In the genomic region with DNA sequence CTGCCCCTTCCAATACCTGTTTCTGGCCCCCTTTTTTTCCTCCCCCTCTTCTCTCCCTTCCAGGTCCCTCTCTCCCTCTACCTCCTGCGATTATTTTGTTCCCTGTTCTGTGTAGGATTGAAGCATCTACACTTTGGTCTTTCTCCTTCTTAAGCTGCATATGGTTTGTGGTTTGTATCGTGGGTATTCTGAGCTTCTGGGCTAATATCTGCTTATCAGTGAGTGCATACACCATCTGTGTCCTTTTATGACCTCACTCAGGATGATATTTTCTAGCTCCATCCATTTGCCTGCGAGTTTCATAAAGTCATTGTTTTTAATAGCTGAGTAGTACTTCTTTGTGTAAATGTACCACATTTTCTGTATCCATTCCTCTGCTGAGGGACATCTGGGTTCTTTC, we compare ENCODE assay signal across 1 mouse cellular context.
TF ChIP-seq lines count a peak whose summit lies in the region.

No protein-coding gene starts in this region.

TF ChIP-seq in MEL, 35 proteins besides CTCF, POLR2A, EP300 and RAD21 (continued from another document):
- peak; percentile 38; the same call in 1 of the 2 replicates for TF ChIP-seq SIN3A (IDR thresholded peaks at IDR 0.05; ENCODE audit: low read length)
- no peak for TF ChIP-seq ELF1 (IDR thresholded peaks at IDR 0.05; ENCODE audit: low read depth, low read length)
- TF ChIP-seq KAT2A (conservative IDR thresholded peaks at IDR 0.05; ENCODE audit: low read depth, low read length) = no peak
- no peak for TF ChIP-seq USF2 (IDR thresholded peaks at IDR 0.05; ENCODE audit: borderline replicate concordance in 1 of 2, insufficient read depth in 1 of 2, low read depth in 1 of 2, low read length in 2 of 2)
- TF ChIP-seq POLR2AphosphoS5 (IDR thresholded peaks at IDR 0.05; ENCODE audit: borderline replicate concordance, low read depth, low read length) = no peak
- TF ChIP-seq MAFK (IDR thresholded peaks at IDR 0.05; ENCODE audit: borderline replicate concordance, low read depth, low read length) = no peak
- TF ChIP-seq MXI1 (IDR thresholded peaks at IDR 0.05; ENCODE audit: low read depth, low read length) = no peak
- TF ChIP-seq ZC3H11A (IDR thresholded peaks at IDR 0.05; ENCODE audit: low read depth, low read length) = no peak
- no peak for TF ChIP-seq MEF2A (IDR thresholded peaks at IDR 0.05; ENCODE audit: extremely low read depth, insufficient replicate concordance, low read depth, low read length, poor library complexity, severe bottlenecking)
- peak; percentile 87 for TF ChIP-seq ETS1 (IDR thresholded peaks at IDR 0.05; ENCODE audit: low read depth, low read length)
- TF ChIP-seq MYB (IDR thresholded peaks at IDR 0.05; ENCODE audit: low read depth, low read length) = no peak
- peak; percentile 54; the same call in 1 of the 2 replicates for TF ChIP-seq RCOR1 (IDR thresholded peaks at IDR 0.05; ENCODE audit: low read depth, low read length)
- no peak for TF ChIP-seq NELFE (IDR thresholded peaks at IDR 0.05; ENCODE audit: low read depth, low read length)
- no peak for TF ChIP-seq ZMIZ1 (IDR thresholded peaks at IDR 0.05; ENCODE audit: low read depth, low read length)
- no peak for TF ChIP-seq MAZ (IDR thresholded peaks at IDR 0.05; ENCODE audit: low read depth, low read length)
- no peak for TF ChIP-seq CHD2 (IDR thresholded peaks at IDR 0.05; ENCODE audit: low read length)
- peak; percentile 22; the same call in 1 of the 2 replicates for TF ChIP-seq HCFC1 (IDR thresholded peaks at IDR 0.05; ENCODE audit: low read depth, low read length)
- no peak for TF ChIP-seq POLR2AphosphoS2 (IDR thresholded peaks at IDR 0.05; ENCODE audit: low read length)
- TF ChIP-seq JUND (IDR thresholded peaks at IDR 0.05; ENCODE audit: low read depth, low read length) = no peak
- TF ChIP-seq ZNF384 (IDR thresholded peaks at IDR 0.05; ENCODE audit: low read depth, low read length) = no peak
- TF ChIP-seq SMC3 (IDR thresholded peaks at IDR 0.05; ENCODE audit: low read depth, low read length) = no peak
- no peak for TF ChIP-seq UBTF (IDR thresholded peaks at IDR 0.05; ENCODE audit: borderline replicate concordance, insufficient read depth, low read depth, low read length)
- no peak for TF ChIP-seq BHLHE40 (IDR thresholded peaks at IDR 0.05; ENCODE audit: borderline replicate concordance, low read depth, low read length)
- no peak for TF ChIP-seq CHD1 (IDR thresholded peaks at IDR 0.05; ENCODE audit: low read depth, low read length)
